Mouse (Mus musculus) brain, embryonic 18.5 days (tissue): ENCODE data around the gene Gm4027.
"Not testable (repeated sequence)": the region's sequence is repeated elsewhere in the genome, so short reads cannot be mapped to it uniquely, and the experiment has no call there.

Experiments used
- DNase-seq: peaks from one replicate; pipeline ENCODE4 v3.0.0-alpha.2; 2012; ENCODE audit warnings: low read depth, low spot score

The Gm4027 gene

DNA sequence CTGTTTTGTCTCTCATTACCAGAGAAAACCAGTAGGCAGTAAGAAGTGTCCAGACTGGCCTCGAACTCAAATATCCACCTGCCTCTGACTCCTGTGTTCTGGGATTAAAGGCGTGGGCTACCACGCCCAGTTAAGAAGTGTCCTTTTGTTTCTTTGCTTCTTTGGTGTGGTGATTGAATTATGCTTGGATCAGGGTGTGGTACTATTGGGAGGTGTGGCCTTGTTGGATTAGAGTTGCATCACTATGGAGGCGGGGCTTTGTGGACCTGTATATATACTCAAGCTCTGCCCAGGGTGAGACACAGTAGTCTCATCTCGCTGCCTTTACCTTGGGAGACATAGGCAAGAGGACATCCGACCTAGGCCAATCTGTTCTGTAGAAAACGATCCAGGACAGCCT is at the start of gene Gm4027:
Gm4027 (plus strand) TSS at position 301 of the 400 bp plus-strand sequence.
- DNase-seq = not testable (repeated sequence)

DNA sequence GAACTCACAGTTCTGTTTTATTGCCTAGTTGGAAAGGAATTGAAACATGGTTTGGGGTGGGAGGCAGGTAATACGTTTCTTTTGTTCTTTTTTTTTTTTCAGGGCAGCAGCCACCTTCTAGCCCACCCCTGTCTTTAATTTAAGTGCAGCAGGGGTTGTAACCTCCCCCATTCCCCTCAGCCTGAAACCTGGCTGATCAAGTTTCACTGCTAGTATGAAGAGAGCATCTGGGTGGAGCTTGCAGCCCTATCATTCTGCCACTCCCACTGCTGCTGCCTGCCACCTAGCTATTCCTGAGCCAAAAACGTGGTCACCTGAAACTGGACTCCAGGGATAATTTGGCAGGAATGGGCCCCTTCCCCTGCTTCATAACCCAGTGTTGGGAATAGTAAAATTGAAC is 17.3 kb upstream of the Gm4027 start:
- DNase-seq = not testable (repeated sequence)

DNA sequence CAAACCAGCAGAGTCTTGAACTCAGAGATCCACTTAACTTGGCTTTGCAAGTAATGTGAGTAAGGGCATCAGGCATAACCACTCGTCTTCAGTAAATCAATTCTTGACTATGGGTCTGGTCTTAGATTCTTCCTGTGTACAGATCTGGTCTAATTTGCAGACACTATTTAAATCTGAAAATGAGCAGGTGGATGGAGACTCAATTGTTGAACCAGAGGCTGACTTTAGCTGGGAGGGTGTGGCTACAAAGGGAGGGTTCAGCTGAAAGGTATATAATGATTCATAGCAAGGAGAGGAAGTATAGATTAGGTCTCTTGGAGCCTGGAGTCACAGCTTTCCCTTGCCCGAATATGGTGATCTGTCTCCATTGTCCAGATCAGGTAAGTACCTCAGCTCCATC is 16.3 kb upstream of the Gm4027 start, which contains the start of gene Oog1:
Oog1 (plus strand) TSS at position 301 of the 400 bp plus-strand sequence.
- not testable (repeated sequence) for DNase-seq

DNA sequence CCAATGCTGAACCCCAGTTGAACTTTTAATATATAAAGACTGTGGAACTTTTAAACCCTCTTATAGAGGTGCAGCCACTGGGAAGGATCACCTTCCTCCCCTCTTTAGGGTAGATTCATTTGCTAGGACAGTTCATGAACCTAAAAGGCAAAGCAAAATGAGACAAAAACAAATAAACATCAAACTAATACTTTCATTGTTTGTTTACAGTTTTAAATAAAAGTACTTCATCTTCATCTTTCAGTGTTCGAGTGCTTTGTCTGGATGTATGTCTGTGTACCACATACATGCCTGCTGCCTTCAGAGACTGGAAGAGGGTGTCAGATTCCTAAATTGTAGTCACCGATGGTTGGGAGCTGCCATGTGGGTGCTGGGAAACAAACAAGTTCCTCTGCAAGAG is 25.9 kb downstream of the Gm4027 start, which contains the start of gene Gm16381:
Gm16381 (minus strand) TSS at position 101 of the 400 bp plus-strand sequence.
- not testable (repeated sequence) for DNase-seq

DNA sequence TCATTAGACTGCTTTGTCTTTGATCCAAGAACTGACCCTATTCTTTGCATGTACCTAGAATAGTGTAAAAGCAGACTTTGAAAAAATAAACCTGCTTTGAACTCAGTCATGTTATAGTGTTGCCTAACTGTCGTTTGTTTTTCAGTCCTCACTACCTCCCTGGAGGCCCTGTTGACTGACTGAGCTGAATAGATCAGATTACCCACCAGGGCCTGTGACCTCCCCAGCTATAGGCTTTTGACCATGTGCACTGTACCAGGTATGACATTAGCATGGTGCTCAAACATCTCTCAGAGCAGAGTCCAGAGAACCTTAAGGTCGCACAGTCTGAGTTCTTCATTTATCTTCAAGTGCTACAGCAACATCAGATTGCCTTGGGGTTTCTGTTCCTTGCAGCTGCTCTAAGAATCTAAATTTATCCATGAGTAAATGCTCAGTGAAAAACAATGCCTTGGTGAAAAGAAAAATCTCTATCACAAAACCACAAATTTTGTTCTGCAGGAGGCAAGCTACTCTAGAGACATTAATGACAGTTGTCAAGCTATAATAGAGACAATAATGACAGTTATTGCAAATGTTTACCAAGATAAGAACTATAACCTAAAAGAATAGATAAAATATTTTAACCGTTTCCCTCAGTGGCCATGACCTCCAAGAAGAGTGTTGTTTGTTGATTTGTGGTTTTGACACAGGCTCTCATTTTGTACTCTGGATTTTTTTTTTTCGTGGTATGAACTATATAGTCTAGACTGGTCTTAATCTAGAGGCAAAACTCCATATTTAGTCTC is 34.4 kb downstream of the Gm4027 start:
- not testable (repeated sequence) for DNase-seq
